Mouse (Mus musculus) intestine, embryonic 14.5 days (tissue): ENCODE data around the gene Ndufb10. TPM values are rescaled to one million over a fixed set of nuclear protein-coding genes. Genes with fewer than 3 reads are reported as not detected.

Experiments
- ATAC-seq: fragments of 200-750 bp; cut with Nextera tagmentation; replicated peaks from 2 replicates; pipeline ENCODE4 v1.8.0; 2017; ENCODE audit warnings: low read depth, moderate number of reproducible peaks, moderate TSS enrichment, moderate library complexity; ENCODE audit not compliant: low FRiP score, low TSS enrichment
- DNase-seq: peaks from one replicate; pipeline ENCODE4 v3.0.0-alpha.2; 2018; ENCODE audit warnings: low spot score
- H3K27ac ChIP-seq: fragments of 300-500 bp; sonication (generic); 2 replicates; pipeline ENCODE4 v1.5.1; 2014; ENCODE audit warnings: low read depth, mild to moderate bottlenecking, control low read depth
- H3K27me3 ChIP-seq: fragments of 300-500 bp; sonication (generic); replicated peaks from 2 replicates; pipeline ENCODE4 v1.6.1; 2014; ENCODE audit warnings: low read length, control low read depth; ENCODE audit not compliant: control insufficient read depth, insufficient read depth
- H3K36me3 ChIP-seq: fragments of 300-500 bp; sonication (generic); 2 replicates; pipeline ENCODE4 v1.6.1; 2014; ENCODE audit warnings: low read length, control low read depth; ENCODE audit not compliant: control insufficient read depth, insufficient read depth
- H3K4me1 ChIP-seq: fragments of 300-500 bp; sonication (generic); replicated peaks from 2 replicates; pipeline ENCODE4 v1.6.1; 2014; ENCODE audit warnings: low read length, control low read depth, mixed read lengths; ENCODE audit not compliant: control insufficient read depth, insufficient read depth
- H3K4me2 ChIP-seq: fragments of 300-500 bp; sonication (generic); 2 replicates; pipeline ENCODE4 v1.6.1; 2014; ENCODE audit warnings: low read length
- H3K4me3 ChIP-seq: fragments of 300-500 bp; sonication (generic); 2 replicates; pipeline ENCODE4 v1.5.1; 2014; ENCODE audit warnings: low read depth, low read length, control low read depth, mixed read lengths
- H3K9ac ChIP-seq: fragments of 300-500 bp; sonication (generic); 2 replicates; pipeline ENCODE4 v1.6.1; 2014; ENCODE audit warnings: mild to moderate bottlenecking, low read length
- H3K9me3 ChIP-seq: fragments of 300-500 bp; sonication (generic); 2 replicates; pipeline ENCODE4 v1.6.1; 2016; ENCODE audit warnings: low read length, control low read depth; ENCODE audit not compliant: control insufficient read depth
- WGBS: fragments of 180-500 bp; shearing (Covaris S2); extraction: QIAGEN DNeasy Blood & Tissue Kit; methylation state at CpG from one replicate; pipeline ENCODE4 v1.1.7; 2014; 5-methylcytosine and 5-hydroxymethylcytosine counted together
- polyA plus RNA-seq: library from polyadenylated mRNA; unstranded; fragments of >200 nt; fragmentation: Nextera tagmentation; extraction: Ambion mirVana; gene quantifications from 2 replicates; pipeline ENCODE4 v1.2.1, GENCODE M21; 2014

The Ndufb10 gene
- polyA plus RNA-seq, 1 experiment from 2014 or later: 296 TPM

GRCm38 (mm10) chr17:24672141-24672540 is 52.1 kb downstream of the Ndufb10 start:
- DNase-seq (no peak), ATAC-seq (no peak)
- Histone ChIP-seq H3K4me1 (peaks cover 26% of the 10 kb centered on the region), H3K27me3 (no peaks in the 10 kb centered on the region), H3K27ac (no peak overlapping the region), H3K9me3 (no peaks in the 10 kb centered on the region), H3K36me3 (peaks cover 6% of the 10 kb centered on the region), H3K4me2 (peak overlapping the region; percentile 20), H3K9ac (0 out of 2 replicates have a peak overlapping the region, but pooled peaks have one; percentile 6), H3K4me3 (no peak overlapping the region)
- WGBS: 15% methylated on average over 5 of the region's 5 CpGs

Other genes with a start within 250 kb of the Ndufb10 start
- 32.3 and 32.7 TPM in 2 replicates for gene Mlst8, start 245.4 kb downstream of the Ndufb10 start, polyA plus RNA-seq
- gene Caskin1, start 235.9 kb downstream of the Ndufb10 start, polyA plus RNA-seq: 2.1 and 2.8 TPM in 2 replicates
- 97.3 and 104 TPM in 2 replicates for gene Traf7, start 196.5 kb downstream of the Ndufb10 start, polyA plus RNA-seq
- 2.6 and 5.7 TPM in 2 replicates for gene Rab26, start 190.3 kb downstream of the Ndufb10 start, polyA plus RNA-seq
- 26.8 and 28.4 TPM in 2 replicates for gene Pkd1, start 174.6 kb downstream of the Ndufb10 start, polyA plus RNA-seq
- 55.8 and 59.3 TPM in 2 replicates for gene Tsc2, start 91.8 kb downstream of the Ndufb10 start, polyA plus RNA-seq
- gene Nthl1, start 91.8 kb downstream of the Ndufb10 start, polyA plus RNA-seq: 18.6 and 22.9 TPM in 2 replicates
- gene Slc9a3r2, start 74.2 kb downstream of the Ndufb10 start, polyA plus RNA-seq: 51.7 and 58.2 TPM in 2 replicates
- gene Npw, start 66.0 kb downstream of the Ndufb10 start, polyA plus RNA-seq: not detected in 2 replicates
- gene Zfp598, start 54.8 kb downstream of the Ndufb10 start, polyA plus RNA-seq: 28.0 and 30.6 TPM in 2 replicates
- gene Syngr3, start 34.5 kb downstream of the Ndufb10 start, polyA plus RNA-seq: 7.5 and 7.7 TPM in 2 replicates
- gene Gfer, start 28.3 kb downstream of the Ndufb10 start, polyA plus RNA-seq: 48.1 and 48.5 TPM in 2 replicates
- gene Noxo1, start 28.2 kb downstream of the Ndufb10 start, polyA plus RNA-seq: 6.4 and 7.2 TPM in 2 replicates
- 86.2 and 90.1 TPM in 2 replicates for gene Tbl3, start 16.8 kb downstream of the Ndufb10 start, polyA plus RNA-seq
- gene Rnf151, start 6.4 kb downstream of the Ndufb10 start, polyA plus RNA-seq: 0.15 TPM in 2 replicates
- 1,745 and 1,859 TPM in 2 replicates for gene Rps2, start 6.4 kb downstream of the Ndufb10 start, polyA plus RNA-seq
- not detected in 2 replicates for gene Rpl3l, start 3.3 kb upstream of the Ndufb10 start, polyA plus RNA-seq
- gene Msrb1, start 12.2 kb upstream of the Ndufb10 start, polyA plus RNA-seq: 32.3 and 33.9 TPM in 2 replicates
- 0.24 and 1.1 TPM in 2 replicates for gene Hs3st6, start 28.5 kb upstream of the Ndufb10 start, polyA plus RNA-seq
- not detected in 2 replicates for gene Meiob, start 79.8 kb upstream of the Ndufb10 start, polyA plus RNA-seq
- 35.5 and 39.1 TPM in 2 replicates for gene Hagh, start 115.7 kb upstream of the Ndufb10 start, polyA plus RNA-seq
- 30.4 and 33.9 TPM in 2 replicates for gene Fahd1, start 125.9 kb upstream of the Ndufb10 start, polyA plus RNA-seq
- 0.63 and 0.84 TPM in 2 replicates for gene Igfals, start 141.5 kb upstream of the Ndufb10 start, polyA plus RNA-seq
- 58.8 and 61.9 TPM in 2 replicates for gene Nubp2, start 161.9 kb upstream of the Ndufb10 start, polyA plus RNA-seq
- gene Spsb3, start 162.2 kb upstream of the Ndufb10 start, polyA plus RNA-seq: 36.3 and 37.0 TPM in 2 replicates
- gene Eme2, start 170.6 kb upstream of the Ndufb10 start, polyA plus RNA-seq: 21.6 and 24.1 TPM in 2 replicates
- 100 and 110 TPM in 2 replicates for gene Mrps34, start 170.6 kb upstream of the Ndufb10 start, polyA plus RNA-seq
- 86.4 and 90.7 TPM in 2 replicates for gene Nme3, start 172.0 kb upstream of the Ndufb10 start, polyA plus RNA-seq
- gene Mapk8ip3, start 212.5 kb upstream of the Ndufb10 start, polyA plus RNA-seq: 36.0 and 40.7 TPM in 2 replicates
- 125 and 143 TPM in 2 replicates for gene Jpt2, start 236.2 kb upstream of the Ndufb10 start, polyA plus RNA-seq